Mouse (Mus musculus) olfactory bulb, adult 2 months (tissue): ENCODE measurements at regions not wholly inside any gene's neighbourhood (a gene's known extent, or its start where the extent isn't known, plus 50 kb on each side); places are given as distances from the start of the nearest gene placed in this dataset.

ENCODE experiments used
- CTCF ChIP-seq: fragments of 200-500 bp; IDR thresholded peaks from 2 replicates; pipeline ENCODE4 v1.5.1; 2012; ENCODE audit warnings: low read depth, mild to moderate bottlenecking, low read length, moderate library complexity; ENCODE audit not compliant: insufficient read depth
- POLR2A ChIP-seq: fragments of 200-500 bp; IDR thresholded peaks from 2 replicates; pipeline ENCODE4 v1.6.1; 2012; ENCODE audit warnings: mild to moderate bottlenecking, low read depth, low read length, moderate library complexity; ENCODE audit not compliant: insufficient read depth

- TF ChIP-seq CTCF: no peak
- no peak for TF ChIP-seq POLR2A
Measured at GRCm38 (mm10) chr12:91932490-91933361, 83.8 kb upstream of the Sel1l start.
